Mouse (Mus musculus): ENCODE results near the gene Ttll10. TPM values are rescaled to one million over a fixed set of nuclear protein-coding genes. Genes with fewer than 3 reads are reported as not detected.
A peak's percentile ranks its signal among the peaks of the same experiment; 100 is the strongest.

The Ttll10 gene
- total and polyA plus RNA-seq, 2 experiments from 2014 or later = 0.06 TPM; not detected in 1

DNA sequence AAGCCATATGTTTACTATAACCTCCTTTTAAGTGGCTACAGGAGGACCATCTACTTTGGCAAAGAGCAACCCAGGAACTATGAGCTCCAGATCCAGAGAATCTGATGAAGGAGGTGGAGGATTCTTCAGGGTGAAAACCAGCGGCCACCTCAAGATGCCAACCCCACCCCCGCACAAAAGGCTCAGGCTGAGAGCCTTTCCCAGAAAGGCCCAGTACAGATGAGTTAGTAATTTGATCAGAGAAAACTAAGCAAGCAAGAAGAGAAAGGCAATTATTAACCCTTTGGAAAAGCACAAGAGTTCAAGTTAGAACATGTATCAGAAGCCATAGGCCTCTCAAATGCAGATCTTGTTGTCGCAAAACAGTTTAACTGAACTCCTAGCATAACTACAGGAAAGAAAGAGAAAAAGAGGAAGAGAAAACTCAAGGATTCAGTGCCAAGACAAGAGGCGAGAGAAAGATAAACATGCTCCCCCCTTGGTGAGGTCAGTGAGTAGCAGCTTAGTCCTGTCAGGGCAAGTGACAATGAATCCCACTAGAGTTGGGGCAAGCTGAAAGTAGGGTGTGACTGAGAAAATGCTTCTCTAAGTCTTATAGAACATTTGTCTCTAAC is 23.5 kb upstream of the Ttll10 start:
- TF ChIP-seq CTCF (IDR thresholded peaks at IDR 0.05; ENCODE audit: low read depth) = no peak
- DNase-seq (no peak), ATAC-seq (no peak)
- no peak overlapping the region for H3K27ac ChIP-seq (ENCODE audit: low read depth, low read length)
- no peak overlapping the region for H3K4me3 ChIP-seq (ENCODE audit: low read depth, low read length)
- H3K27me3 ChIP-seq (ENCODE audit: insufficient read depth, low read length) = 0 out of 2 replicates have a peak, but pooled peaks cover 6% of the 10 kb centered on the region
- no peak overlapping the region for H3K4me2 ChIP-seq (ENCODE audit: low read depth)
- H3K4me1 ChIP-seq (ENCODE audit: insufficient read depth) = 0 out of 2 replicates have a peak, but pooled peaks cover under 1% of the 10 kb centered on the region
- H3K36me3 ChIP-seq (ENCODE audit: insufficient read depth) = no peaks in the 10 kb centered on the region
- H3K9me3 ChIP-seq (ENCODE audit: low read length) = no peaks in the 10 kb centered on the region
- 65% methylated on average over 4 of the region's 4 CpGs for WGBS
- no peak overlapping the region for H3K9ac ChIP-seq

DNA sequence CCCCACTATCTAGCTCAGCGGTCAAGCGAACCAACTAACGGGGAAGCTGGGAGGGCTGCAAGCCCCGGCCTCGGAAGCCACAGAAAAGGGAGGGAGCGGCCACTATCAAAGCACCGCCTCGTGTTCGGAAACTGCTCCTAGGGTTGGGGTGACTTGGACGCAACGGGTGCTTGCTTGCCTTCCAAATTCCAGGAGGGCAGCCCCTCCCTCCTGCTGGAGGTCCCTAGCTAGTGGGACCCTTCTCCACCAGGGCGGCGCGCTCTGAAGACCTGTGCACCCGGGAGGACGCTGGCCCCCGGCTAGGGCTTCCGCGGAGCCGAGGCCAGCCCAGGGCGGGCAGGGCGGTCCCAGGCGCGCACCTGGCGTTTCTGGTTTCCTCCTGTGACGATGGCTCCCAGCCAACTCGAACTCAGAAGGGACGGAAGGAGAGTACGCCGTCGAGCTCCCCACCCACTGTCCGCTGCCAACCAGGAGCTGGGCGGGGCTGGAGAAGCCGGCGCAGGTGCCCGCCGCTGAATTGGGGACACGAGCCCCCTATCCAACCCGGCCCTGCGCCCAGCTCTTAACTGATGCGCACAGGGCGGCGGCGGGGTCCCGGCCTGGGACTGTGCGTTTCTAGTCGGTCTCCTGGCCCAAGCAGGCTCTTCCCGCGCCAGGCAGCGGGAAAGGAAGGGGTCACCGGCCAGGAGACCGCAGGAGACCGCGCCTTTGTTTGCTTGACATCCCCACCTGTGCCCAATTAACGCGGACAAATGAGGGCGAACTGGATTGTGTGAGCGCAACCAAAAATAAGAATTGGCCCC is 18.5 kb upstream of the Ttll10 start:
- ATAC-seq (peak; percentile 29; the same call in 1 of the 2 replicates), DNase-seq (no peak)
- Histone ChIP-seq H3K36me3 (ENCODE audit: insufficient read depth) (no peaks in the 10 kb centered on the region), H3K27me3 (ENCODE audit: insufficient read depth, low read length) (peaks cover 8% of the 10 kb centered on the region; the same call in 1 of the 2 replicates), H3K9ac (peak overlapping the region; percentile 19; the same call in 1 of the 2 replicates), H3K4me3 (ENCODE audit: low read depth, low read length) (peak overlapping the region; percentile 30), H3K27ac (ENCODE audit: low read depth, low read length) (no peak overlapping the region), H3K4me1 (ENCODE audit: insufficient read depth) (0 out of 2 replicates have a peak, but pooled peaks cover 5% of the 10 kb centered on the region), H3K9me3 (ENCODE audit: low read length) (no peaks in the 10 kb centered on the region), H3K4me2 (ENCODE audit: low read depth) (peak overlapping the region; percentile 59)
- WGBS = under 1% methylated on average over 53 of the region's 58 CpGs
- TF ChIP-seq CTCF (IDR thresholded peaks at IDR 0.05; ENCODE audit: low read depth) = no peak

- ATAC-seq (peak; percentile 25; the same call in 1 of the 2 replicates), DNase-seq (no peak)
- Histone ChIP-seq H3K27me3 (ENCODE audit: insufficient read depth, low read length) (peaks cover 8% of the 10 kb centered on the region; the same call in 1 of the 2 replicates), H3K9me3 (ENCODE audit: low read length) (no peaks in the 10 kb centered on the region), H3K36me3 (ENCODE audit: insufficient read depth) (no peaks in the 10 kb centered on the region), H3K27ac (ENCODE audit: low read depth, low read length) (no peak overlapping the region), H3K4me3 (ENCODE audit: low read depth, low read length) (no peak overlapping the region; the same call in 1 of the 2 replicates), H3K4me1 (ENCODE audit: insufficient read depth) (0 out of 2 replicates have a peak, but pooled peaks cover 5% of the 10 kb centered on the region), H3K4me2 (ENCODE audit: low read depth) (peak overlapping the region; percentile 59), H3K9ac (no peak overlapping the region)
- TF ChIP-seq CTCF (IDR thresholded peaks at IDR 0.05; ENCODE audit: low read depth) = no peak
- WGBS = 10% methylated on average over 8 of the region's 8 CpGs
Measured at GRCm38 (mm10) chr4:156076911-156077382, 17.7 kb upstream of the Ttll10 start.

DNA sequence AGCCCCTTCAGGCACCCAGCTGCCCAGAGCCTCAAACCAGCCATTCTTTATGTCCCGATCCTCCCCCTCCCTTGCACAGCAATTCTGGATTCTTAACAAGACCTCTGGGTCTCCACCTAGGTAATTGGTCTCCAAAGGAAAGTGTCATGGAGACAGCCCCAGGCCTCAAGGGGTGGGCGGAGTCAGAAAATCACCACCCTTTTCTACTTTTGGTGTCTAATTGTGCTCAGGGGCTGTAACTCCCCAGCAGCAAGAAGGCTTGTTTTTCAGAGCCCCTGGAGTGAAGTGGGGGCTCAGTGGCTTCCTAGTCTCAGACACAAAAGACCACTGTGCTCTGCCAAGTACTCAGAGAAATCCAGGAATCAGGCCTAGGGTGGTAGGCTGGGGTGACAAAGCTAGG is 11.5 kb upstream of the Ttll10 start:
- Histone ChIP-seq H3K36me3 (ENCODE audit: insufficient read depth) (no peaks in the 10 kb centered on the region), H3K9me3 (ENCODE audit: low read length) (no peaks in the 10 kb centered on the region), H3K27ac (ENCODE audit: low read depth, low read length) (no peak overlapping the region), H3K4me2 (ENCODE audit: low read depth) (no peak overlapping the region), H3K9ac (no peak overlapping the region), H3K4me1 (ENCODE audit: insufficient read depth) (no peaks in the 10 kb centered on the region), H3K4me3 (ENCODE audit: low read depth, low read length) (no peak overlapping the region), H3K27me3 (ENCODE audit: insufficient read depth, low read length) (no peaks in the 10 kb centered on the region)
- TF ChIP-seq CTCF (IDR thresholded peaks at IDR 0.05; ENCODE audit: low read depth) = no peak
- no peak for ATAC-seq
- 31% methylated on average over 2 of the region's 2 CpGs for WGBS
- no peak for DNase-seq

- TF ChIP-seq CTCF (IDR thresholded peaks at IDR 0.05; ENCODE audit: low read depth) = no peak
- no peak overlapping the region for H3K4me2 ChIP-seq (ENCODE audit: low read depth)
- DNase-seq (no peak), ATAC-seq (peak; percentile 8; the same call in 1 of the 2 replicates)
- WGBS = 40% methylated on average over 6 of the region's 6 CpGs
- no peaks in the 10 kb centered on the region for H3K27me3 ChIP-seq (ENCODE audit: insufficient read depth, low read length)
- no peaks in the 10 kb centered on the region for H3K9me3 ChIP-seq (ENCODE audit: low read length)
- H3K27ac ChIP-seq (ENCODE audit: low read depth, low read length) = no peak overlapping the region
- H3K9ac ChIP-seq = no peak overlapping the region
- no peak overlapping the region for H3K4me3 ChIP-seq (ENCODE audit: low read depth, low read length)
- no peaks in the 10 kb centered on the region for H3K36me3 ChIP-seq (ENCODE audit: insufficient read depth)
- H3K4me1 ChIP-seq (ENCODE audit: insufficient read depth) = no peaks in the 10 kb centered on the region
Measured at GRCm38 (mm10) chr4:156070276-156070675, 11.1 kb upstream of the Ttll10 start.

- DNase-seq = no peak
Measured at GRCm38 (mm10) chr4:156069701-156070100, 10.5 kb upstream of the Ttll10 start.

More at GRCm38 (mm10) chr4:156069701-156070100, 10.5 kb upstream of the Ttll10 start:
- H3K9ac ChIP-seq = no peak overlapping the region
- no peaks in the 10 kb centered on the region for H3K36me3 ChIP-seq (ENCODE audit: insufficient read depth)
- no peaks in the 10 kb centered on the region for H3K9me3 ChIP-seq (ENCODE audit: low read length)
- no peaks in the 10 kb centered on the region for H3K27me3 ChIP-seq (ENCODE audit: insufficient read depth, low read length)
- no peak for TF ChIP-seq CTCF (IDR thresholded peaks at IDR 0.05; ENCODE audit: low read depth)
- H3K4me2 ChIP-seq (ENCODE audit: low read depth) = no peak overlapping the region
- H3K27ac ChIP-seq (ENCODE audit: low read depth, low read length) = no peak overlapping the region
- WGBS = 94% methylated on average over 8 of the region's 8 CpGs
- H3K4me1 ChIP-seq (ENCODE audit: insufficient read depth) = no peaks in the 10 kb centered on the region
- no peak overlapping the region for H3K4me3 ChIP-seq (ENCODE audit: low read depth, low read length)
- ATAC-seq = no peak

Measured in forebrain, postnatal 0 days (tissue).